Mouse (Mus musculus): ENCODE results near the gene Urb2. TPM values are rescaled to one million over a fixed set of nuclear protein-coding genes. Genes with fewer than 3 reads are reported as not detected.
"Not testable (repeated sequence)": the region's sequence is repeated elsewhere in the genome, so short reads cannot be mapped to it uniquely, and the experiment has no call there.

Urb2 gene
- polyA plus RNA-seq (2012; rRNA removed): 6.4 and 6.7 TPM in 2 replicates

DNA sequence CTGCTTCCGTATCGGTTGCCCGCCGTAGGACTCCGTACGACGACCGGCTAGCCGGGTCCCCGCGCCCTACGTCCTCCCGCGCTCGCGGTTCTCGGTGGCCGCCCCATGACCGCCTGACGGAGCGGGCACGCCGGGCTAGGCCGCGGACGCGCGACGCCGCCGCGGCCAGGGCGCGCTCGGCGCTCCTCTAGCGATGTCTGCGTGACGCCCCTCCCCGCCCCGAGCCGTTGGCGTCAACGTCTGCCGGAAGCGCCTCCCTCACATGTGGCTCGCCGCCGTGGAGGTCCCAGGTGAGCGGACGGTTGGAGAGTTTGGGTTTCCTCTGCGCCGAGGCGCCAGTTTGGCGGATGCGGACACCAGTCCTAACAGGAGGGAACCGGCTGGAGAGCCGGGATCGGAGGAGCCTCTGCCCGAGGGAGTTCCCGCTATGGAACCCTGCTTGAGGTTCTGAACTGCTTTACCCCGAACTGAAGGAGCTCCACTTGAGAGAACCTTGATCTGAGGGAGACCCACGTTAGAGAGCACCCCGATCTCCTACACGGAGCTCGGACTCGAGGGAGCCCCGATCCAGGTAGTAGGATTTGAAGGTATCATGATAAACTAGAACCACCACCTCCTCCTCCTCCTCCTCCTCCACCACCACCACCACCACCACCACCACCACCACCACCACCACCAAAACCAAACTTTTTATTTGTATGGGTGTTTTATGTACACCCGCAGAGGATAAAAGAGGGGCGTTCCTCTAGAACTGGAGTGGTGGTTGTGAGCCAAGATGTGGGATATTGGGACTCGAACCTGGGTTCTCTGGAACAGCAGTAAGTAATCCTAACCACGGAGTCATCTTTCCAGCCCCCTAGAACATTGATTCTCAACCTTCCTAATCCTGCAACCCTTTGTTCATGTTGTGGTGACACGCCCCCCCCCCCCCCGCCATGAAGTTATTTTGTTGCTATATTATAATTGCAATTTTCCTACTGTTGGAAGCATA is at the start of gene Urb2, which contains the start of gene Taf5l:
TSS of gene Urb2 (plus strand) at position 272 of the 991 bp plus-strand sequence.
TSS of gene Taf5l (minus strand) at position 161 of the 991 bp plus-strand sequence.
- peak; percentile 96 for DNase-seq (ENCODE audit: low spot score)

DNA sequence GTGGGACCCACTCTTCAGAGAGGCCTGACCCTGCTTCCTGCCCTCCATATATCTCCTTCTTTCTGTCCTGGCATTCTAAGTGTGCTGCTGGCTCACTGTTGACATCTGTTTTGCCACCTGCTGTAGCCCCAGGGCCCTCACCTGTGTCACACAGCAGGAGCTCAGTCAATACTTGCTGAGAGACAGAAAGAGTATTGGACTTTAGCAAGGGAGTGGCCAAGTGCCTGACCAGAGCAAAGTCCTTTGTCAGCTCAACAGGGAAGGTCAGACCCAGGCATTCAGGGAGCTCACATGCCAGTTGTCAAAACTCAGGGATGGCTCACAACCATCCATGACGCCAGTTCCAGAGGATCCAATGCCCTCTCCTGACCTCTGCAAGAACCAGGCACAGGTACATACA is 47.8 kb upstream of the Urb2 start:
- no peak for DNase-seq (ENCODE audit: low spot score)

DNA sequence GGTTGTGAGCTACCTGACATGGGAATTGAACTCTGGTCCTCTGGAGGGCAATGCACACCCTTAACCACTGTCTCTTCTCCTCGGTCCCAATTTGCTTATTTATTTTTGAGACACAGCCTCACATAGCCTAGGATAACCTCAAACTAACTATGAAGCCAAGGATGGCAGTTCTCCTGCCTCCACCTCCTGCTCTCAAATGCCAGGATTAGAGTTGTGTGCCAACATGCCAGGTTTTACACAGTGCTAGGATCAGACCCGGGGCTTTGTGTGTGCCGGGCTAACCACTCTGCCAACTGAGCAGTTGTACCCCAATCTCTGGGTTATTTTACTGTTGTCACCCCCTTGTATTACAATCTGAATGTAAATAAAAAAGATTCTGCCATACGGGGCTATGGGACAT is 43.8 kb upstream of the Urb2 start:
- no peak for DNase-seq (ENCODE audit: low spot score)

DNA sequence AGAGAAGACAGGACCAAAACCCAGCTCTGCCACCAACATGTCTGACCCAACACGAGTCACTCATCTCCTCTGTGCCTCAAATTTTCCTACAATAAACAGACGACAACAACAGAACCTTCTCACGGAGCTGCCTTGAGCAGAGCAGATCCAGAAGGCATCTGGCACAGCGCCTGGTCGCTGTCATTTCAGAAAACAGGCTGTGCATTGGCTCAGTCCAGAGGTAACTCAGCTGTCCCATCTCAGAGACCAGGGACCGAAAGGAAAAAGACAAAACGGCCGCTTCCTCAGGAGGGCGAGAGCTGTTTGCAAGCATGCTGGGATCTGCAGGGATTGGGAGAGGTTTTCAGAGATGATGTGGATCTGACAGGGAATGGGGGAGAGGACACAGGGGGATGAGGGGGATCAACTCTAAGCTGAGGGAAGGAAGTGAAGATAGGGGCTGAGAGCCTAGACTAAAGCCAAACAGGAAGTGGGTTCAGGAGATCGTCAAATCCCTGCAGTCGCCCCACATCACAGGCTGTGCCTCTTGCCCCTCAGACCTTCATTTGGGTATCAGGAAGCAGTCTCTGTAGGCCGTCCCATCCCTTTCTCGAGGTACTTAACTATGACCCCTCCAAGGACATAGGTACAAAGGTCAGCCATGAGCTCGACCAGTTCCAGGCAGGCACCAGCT is 43.0 kb upstream of the Urb2 start:
- no peak for DNase-seq (ENCODE audit: low spot score)

DNA sequence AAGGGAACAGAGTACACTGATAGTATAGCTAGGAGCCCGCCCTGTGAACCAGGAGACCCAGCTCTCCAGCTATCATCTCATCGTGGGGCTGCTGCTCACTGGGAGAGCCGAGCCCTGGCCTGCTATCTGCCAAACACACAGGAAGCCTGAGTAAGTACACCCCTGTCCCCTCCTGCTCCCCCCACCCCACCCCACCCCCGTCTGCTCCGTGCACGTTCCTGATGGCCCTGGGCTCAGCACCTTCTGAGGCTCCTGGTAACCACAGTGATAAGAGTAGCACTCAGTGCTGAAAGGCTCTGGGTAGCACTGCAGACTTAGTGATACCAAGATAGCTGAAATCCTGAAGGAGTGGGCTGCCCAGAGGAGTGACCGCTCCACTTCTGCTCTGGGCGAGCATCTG is 42.4 kb upstream of the Urb2 start:
- no peak for DNase-seq (ENCODE audit: low spot score)

DNA sequence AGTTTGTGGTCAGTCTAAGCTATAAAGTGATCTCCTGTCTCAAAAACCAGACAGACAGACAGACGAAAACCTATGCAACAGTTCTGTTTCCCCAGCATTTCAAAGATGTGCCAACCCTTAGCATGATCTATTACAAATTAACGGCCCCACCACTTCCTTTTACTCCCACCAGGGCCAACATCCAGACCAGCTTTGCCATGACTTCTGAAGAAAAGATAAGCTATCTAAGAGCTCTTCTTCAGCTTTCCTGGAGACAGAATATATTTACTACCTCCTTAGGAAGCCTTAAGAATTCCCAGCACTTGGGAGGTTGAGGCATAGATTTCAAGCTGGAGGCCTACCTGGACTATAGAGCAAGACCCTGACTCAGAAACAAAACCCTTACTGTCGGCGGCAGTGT is 41.1 kb upstream of the Urb2 start:
- DNase-seq (ENCODE audit: low spot score): no peak

DNA sequence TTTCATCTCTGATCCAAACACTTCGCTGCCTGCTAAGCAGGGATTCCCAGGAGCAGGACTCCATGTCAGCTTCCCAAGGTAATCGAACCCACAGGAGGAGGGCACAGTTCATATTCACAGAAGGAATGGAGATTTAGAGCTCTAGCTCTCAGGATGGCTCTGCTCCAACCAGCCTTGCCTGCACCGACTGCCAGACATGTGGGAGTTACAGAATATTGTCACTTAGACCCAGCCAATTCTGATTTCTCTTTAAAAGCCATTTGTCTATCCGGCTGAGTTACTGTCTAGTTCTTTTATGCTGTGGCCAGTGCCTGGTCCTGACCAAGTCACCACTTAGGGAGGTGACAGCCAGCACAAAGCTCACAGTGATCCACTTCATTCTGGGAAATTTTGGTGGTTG is 39.6 kb upstream of the Urb2 start:
- no peak for DNase-seq (ENCODE audit: low spot score)

DNA sequence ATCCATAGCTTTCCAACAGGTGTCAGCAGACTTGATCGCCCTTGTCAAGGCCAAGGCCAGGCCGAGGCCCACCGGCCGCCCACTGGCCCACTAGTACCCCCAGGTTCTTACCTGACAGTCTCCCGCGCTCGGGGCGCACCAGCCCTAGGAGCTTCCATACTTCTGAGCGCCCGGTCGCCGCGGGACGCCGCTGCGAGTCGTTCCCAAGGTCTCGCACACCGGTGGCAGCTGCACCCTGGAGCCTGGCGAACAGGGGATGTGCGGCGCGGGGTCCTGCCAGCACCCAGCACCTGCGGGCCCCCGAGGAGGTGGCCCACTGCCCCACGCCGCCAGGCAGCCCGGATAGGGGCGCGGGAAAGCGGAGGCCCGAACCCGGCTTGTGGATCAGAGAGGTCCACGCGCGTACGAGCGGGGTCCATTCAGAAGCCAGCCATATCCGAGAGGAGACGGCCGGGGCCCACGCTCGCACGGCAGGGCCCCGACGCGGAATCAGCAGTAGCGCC is 39.0 kb upstream of the Urb2 start:
- no peak for DNase-seq (ENCODE audit: low spot score)

DNA sequence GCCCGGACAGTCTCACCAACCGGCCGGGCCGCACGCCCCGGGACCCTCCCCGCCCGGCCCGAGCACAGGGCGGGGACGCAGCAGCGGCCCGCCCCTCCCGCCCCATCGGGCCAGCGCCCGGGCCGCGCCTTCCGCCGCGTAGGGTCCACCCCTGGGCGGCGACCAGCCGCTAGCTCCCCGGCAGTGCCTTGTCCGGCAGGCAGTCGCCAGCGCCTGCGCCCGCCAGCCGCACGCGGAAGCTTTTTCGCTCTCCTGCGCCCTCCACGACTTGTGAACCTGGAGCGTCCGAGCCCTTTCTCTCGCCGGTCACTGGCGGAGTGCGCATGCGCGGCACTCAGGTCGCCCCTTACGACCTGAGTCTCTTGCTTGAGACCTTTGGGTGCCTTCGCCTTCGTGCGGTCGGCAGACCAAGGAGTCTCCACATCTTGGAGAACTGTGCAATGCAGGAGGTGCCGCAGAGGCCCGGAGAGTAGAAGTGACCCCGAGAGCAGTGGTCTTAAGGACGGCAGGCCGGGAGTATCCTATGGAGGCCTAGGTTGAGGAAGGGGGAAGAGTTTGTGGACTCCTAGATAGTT is 38.4 kb upstream of the Urb2 start, which contains the start of gene Abcb10:
TSS of gene Abcb10 (minus strand) at position 297 of the 575 bp plus-strand sequence.
- DNase-seq (ENCODE audit: low spot score): peak; percentile 95

DNA sequence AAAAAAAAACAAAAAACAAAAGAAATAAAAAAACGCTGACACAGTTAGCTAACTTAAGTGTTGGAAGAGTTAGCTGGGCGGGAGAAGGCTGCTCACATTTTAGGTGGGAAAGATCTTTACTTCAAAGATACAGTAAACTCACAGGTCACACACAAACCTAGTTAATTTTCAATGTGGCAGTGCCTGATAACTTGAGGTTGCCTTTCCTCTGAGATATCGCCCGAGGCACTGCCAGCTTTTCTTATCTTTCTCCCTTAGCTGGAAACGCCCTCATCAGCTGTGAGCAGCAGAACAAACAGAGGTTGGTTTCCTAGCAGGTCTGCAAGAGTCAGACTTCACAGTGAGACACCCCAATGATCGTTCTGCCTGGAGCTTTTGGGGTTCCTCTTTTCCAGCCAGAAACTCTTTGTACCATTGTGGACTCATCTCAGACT is 32.7 kb upstream of the Urb2 start:
- no peak for DNase-seq (ENCODE audit: low spot score)

DNA sequence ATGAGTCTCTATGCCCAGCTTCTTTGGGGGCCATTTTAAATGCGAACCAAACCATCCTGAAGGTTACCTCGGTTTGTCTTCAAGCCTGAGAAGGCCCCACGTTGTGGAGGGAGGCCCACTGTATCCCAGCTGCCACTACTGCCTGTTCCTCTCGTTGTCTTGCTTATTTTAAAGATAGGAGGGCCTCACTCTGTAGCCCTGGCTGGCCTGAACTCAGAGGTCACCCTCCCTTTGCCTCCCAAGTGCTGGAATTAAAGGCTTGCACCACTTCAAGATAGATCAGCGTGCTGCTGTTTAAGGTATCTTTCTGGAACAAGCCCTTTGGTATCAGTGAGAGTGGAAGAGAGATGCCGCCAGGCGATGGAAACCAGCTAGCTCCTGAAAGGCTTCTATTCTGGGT is 32.2 kb upstream of the Urb2 start:
- DNase-seq (ENCODE audit: low spot score): no peak

DNA sequence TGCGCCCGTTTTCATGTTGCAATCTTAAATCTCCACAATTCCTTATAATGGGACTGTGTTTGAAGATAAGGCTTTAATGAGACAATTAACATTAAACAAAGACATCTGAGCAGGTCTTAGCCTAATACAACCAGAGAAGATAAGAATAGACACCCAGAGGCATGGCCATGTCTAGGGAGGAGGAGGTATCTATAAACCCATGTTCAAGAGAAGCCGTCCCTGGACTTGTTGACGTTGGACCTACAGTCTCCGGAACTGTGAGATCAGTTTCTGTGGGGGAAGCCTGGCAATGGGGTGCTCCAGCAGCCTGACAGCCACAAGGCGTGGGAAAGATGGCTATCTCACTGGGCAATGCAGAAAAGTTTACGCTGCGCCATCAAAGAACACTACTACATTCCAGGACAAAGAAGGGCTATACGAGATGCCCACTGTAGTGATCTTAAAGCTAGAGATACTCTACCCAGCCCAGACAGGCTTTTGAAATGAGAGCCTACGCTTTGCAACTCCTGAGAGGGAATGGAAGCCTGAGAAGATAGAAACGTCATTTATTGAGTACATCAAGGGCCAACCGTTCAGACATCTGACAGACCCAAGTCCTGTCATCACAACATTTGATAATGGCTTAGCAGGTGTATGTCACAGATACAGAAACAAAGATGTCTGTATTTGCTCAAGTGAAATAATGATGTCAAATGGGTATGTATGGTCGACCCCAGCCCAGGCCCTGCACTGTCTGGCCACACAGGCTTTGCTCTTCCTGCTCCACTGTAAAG is 30.8 kb upstream of the Urb2 start:
- no peak for DNase-seq (ENCODE audit: low spot score)

DNA sequence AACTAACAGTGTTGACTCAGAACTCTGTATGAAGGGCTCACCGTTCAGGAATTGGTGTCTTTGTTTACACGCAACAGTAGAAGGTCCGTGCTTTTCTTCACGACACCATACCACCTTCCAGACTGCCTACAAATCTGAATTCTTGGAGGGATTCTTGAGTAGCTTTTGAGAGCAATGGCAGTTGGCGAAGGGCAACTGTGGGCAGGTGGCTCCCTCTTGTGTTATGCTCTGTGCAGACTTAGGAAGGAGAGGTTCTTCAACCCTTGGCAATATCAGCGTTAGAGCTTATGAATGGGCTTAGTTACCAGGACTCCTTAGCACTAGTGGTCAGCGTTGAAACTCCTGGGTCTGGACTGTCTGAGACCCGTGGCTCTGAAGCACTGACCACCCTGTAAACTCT is 28.7 kb upstream of the Urb2 start:
- no peak for DNase-seq (ENCODE audit: low spot score)

DNA sequence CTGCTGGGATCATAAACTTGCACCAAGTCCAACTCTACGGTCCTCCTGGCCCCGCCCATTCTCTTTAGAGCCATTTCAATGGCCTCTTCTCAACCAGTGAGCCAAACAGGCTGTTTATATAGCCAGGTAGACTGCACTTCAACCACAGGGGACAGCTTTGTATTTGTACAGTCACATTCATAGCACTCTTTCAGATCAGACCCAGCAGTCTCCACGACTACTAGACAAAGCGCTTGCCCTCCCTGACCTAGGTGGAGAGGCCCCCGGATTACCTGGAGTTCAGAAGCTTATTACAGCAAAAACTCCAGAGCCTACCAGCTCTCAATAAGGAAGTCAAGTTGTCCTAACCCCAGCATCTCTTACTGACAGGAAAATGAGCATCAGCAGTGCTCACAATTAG is 27.7 kb upstream of the Urb2 start:
- DNase-seq (ENCODE audit: low spot score): no peak

DNA sequence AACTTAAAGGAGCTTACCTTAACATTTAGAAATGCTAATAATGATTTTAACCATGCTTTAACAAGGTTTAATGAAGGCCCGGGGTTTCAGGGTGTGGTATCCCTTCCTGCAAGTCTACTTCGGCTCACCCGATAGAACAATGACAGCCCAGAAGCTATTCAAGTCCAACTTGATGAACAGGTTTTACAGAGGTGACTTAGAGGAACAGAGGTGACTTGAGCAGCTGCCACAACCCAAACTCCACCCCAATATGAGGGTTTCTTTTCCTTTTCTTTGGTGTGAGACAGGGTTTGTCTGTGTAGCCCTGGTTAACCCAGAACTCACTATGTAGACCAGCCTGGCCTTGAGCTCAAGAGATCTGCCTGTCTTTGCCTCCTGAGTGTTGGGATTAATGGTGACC is 27.3 kb upstream of the Urb2 start:
- no peak for DNase-seq (ENCODE audit: low spot score)

DNA sequence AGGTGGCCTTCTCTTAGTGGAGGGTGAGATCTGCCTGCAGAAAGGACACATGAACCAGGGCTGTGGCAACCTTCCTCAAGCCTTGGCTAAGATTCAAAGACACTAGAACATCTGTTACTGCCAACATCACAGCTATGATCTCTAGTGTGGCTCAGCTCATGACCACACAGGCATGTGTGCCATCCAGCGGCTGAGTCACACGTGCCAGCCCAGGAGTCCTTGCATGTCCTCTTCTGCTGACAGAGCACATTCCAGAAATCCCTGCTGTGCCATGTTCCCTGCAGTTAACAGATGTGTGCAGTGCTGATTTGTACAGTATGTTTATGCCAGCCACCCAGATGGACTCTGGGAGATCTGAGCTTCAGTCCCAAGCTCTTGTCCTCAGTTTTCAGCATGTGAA is 21.7 kb upstream of the Urb2 start:
- DNase-seq (ENCODE audit: low spot score): no peak

DNA sequence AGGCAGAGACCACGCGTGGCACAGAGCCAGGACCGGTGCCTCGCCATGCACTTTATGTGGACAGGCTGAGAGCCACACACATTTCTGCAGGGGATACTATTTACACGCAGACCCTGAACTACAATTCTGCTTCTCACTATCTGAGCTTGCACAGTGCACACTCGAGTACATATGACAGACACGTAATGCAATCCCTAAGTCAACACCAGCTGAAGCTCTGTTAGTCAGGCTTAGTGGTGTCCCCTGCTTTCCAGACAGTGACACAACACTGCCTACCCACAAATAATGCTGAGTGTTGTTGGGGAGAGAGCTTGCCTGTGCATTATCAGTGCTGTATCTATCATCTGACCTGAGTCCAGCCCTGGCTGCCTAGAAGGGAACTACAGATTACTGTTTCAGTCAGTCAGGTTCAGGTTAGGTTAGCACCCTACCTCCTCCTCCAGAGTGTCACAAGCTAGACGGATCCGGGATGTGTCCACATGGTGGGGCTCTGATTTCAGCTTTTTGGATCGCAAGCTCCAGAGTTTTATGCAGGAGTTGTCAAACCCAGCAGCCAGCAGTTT is 18.7 kb upstream of the Urb2 start:
- no peak for DNase-seq (ENCODE audit: low spot score)

DNA sequence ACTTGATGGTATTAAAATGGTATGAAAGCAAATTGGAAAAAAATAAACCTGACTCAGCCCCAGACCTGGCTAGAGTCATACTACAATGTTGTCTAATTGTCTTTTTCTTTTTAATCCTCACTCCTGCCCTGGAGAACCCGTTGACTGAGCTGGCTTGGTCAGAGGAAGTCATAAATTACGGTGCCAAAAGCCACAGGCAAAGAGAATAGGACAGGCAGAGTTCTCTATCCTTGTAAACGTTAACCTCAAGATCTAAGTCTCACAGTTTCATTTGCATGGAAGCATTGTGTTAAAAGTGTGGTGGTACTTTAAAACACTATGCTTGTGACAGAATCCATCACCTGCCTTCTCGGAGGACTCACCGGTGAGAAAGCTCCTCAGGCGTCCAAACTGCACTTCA is 13.5 kb upstream of the Urb2 start:
- DNase-seq (ENCODE audit: low spot score): no peak

DNA sequence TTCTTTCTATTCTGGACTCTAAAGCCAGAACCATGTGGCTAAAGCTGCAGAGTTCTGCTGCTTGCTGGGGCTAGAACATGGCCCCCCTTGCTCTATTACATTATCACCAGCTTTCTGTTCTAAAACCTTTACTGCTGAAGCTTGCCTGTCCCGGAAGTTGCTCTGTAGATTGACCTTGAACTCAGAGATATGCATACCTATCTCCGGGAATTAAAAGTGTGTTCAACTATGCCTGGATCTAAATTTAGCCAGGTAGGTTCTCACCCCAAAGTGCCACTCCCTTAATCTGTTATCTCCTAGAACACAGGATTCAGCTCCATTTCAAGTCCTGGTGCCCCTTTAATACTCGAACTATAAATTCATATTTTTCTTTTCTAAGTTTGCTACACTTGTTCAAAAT is 9.7 kb upstream of the Urb2 start:
- no peak for DNase-seq (ENCODE audit: low spot score)

DNA sequence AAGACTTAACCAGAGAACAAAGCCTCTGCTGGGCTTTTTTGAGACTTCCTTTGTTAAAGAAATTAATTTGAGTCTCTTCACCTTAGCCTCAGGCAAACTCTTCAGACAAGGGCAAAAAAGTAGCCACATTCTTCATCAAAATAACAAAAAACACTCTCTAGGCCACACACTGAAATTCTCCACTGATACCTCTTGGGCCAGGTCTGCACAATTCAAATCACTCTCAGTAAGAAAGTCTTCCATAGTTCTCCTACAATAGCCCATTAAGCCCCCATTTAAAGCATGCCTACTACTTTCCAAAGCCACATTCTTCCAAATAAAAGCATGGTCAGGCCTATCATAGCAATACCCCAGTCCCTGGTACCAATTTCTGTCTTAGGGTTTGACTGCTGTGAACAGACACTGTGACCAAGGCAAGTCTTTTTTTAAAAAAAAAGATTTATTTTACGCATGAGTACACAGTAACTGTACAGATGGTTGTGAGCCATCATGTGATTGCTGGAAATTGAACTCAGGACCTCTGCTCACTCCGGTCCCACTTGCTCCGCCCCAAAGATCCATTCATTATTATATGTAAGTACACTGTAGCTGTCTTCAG is 9.2 kb upstream of the Urb2 start:
- DNase-seq (ENCODE audit: low spot score): no peak

DNA sequence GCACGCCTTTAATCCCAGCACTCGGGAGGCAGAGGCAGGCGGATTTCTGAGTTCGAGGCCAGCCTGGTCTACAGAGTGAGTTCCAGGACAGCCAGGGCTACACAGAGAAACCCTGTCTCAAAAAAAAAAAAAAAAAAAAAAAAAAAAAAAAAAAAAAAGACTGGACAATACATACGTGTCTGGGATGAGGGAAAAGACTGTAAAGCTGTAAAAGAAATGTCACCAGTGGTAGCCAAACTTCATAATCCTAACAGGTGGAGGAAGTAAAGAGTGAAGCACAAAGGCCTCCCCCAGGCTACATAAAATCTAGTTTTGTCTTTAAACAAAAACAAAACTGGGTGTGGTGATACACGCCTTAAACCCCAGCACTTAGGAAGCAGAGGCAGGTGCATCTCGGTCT is 7.0 kb upstream of the Urb2 start:
- DNase-seq (ENCODE audit: low spot score): not testable (repeated sequence)

Data from urinary bladder, adult 2 months (tissue).